Mouse (Mus musculus) adrenal gland, adult (tissue): Measurements from ENCODE around the gene Pnkd.

Source experiments
- DNase-seq, 2 experiments: peaks; one replicate each; pipeline ENCODE4 v3.0.0; 2022 to 2023; ENCODE audit warnings: low spot score in 1 of 2; ENCODE audit not compliant: inconsistent age in 2 of 2

Gene Pnkd

DNA sequence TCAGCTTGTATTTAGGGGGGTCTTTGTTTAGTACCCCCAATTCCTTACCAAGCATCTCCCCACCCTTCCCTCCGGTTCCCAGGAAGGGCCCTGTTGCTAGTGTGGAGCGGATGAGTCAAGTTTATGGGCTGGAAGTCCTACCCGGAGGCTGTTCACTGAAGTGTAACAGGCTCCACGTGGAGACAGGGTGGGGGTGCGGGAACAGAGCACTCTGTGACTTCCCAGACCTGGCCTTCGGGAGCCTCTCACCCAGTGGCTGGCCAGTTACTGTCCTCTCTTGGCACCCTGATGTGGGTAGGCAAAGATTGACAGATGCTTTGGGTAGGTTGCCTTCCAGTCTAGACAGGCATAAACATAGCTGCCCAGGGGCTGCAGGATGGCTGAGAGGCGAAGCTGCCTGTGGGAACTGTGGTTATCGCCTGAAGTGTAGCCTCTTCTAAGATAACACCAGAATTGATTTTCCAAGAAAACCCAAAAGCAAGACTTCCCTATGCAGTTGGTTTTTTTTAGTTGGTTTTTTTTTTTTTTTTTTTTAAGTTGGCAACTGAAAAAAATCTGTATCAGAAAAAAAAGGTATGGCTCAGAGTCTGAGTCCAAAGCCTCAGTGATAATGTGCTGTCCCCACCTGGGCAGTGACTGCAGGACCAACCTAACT, 6.7 kb upstream of the Pnkd start:
- DNase-seq = no peak

- no peak for DNase-seq
Measured at GRCm38 (mm10) chr1:74278538-74278937, 6.2 kb upstream of the Pnkd start, which contains the start of gene Gpbar1. Gene Gpbar1 (plus strand): TSS chr1:74278550.

DNA sequence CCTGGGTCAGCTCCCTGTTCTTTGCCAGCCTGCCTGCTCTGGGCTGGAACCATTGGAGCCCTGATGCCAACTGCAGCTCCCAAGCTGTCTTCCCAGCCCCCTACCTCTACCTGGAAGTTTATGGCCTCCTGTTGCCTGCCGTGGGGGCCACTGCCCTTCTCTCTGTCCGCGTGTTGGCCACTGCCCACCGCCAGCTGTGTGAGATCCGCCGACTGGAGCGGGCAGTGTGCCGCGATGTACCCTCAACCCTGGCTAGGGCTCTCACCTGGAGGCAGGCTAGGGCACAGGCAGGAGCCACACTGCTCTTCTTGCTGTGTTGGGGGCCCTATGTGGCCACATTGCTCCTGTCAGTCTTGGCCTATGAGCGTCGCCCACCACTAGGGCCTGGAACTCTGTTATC, 5.7 kb upstream of the Pnkd start:
- DNase-seq = no peak

- DNase-seq = no peak
Measured at GRCm38 (mm10) chr1:74280591-74281325, 4.0 kb upstream of the Pnkd start.

DNA sequence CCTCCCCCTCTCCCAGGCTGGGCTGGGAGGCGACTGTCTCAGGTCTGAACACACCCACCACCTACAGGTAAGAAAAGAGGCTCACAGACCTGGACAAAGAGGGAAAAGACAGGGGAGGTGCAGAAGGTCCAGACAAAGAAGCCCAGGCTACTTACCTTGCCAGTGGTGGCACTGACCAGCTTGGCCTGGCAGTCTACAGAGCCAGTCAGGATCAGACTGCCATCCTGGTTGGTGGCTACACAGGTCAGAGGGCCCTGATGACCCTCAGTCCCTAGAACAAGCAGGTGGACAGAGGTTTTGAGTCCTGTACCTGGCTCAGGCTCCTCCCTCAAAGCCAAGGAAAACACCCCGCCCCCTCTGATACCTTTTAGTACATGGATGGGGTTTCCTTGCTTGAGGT, 3.4 kb upstream of the Pnkd start:
- no peak for DNase-seq

DNA sequence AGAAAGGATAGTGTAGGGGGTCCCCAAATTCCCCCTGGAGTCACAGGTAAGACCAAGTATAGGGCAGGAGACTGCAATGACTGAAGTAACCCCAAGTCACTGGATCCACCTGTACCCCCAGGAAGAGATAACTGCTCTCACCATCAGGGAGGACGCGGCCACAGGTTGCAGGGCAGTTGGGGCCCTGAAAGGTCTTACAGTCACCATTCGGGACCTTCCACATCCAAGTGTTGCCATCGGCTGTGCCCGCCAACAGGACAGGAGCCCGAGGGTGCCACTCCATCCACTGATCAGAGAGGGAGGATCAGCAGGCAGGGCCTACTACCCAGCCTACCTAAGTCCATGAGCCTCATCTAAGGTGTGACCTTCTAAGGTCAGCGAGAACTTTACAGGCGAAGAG, 2.8 kb upstream of the Pnkd start:
- no peak for DNase-seq

DNA sequence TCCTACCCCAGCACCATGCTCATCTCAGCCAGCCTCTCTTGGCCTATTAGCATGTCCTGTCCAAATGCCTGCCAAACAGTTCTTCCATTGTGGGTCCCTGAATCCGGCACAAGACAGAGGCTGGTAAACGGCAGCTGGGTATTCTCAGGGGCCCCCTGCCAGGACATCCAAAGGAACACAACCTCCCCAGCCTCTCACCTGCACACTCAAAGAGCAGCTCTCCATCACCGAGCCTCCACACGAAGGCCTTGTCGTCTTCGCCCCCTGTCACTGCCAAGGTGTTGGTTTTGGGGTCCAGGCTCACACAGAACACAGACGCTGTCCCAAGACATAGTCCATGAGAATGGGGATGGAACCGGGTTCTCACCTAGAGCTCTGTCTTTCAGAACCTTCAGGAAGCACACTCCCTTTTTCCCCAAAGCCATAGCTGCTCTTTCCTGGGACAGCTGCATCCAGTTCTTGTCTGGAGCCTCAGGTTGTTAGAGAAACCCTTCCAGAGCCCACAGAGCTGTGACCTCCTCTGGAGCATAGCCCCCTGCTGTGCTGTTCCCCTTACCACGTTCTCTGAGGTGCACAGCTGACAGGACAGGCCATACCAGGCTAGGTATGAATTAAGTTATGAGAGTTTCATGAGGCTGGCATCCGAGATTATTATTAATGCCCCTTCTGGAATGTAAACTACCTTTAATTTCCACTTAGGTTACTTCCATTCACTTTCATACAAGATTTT, 1.7 kb upstream of the Pnkd start:
- peak; percentile 27 to 38 for DNase-seq

DNA sequence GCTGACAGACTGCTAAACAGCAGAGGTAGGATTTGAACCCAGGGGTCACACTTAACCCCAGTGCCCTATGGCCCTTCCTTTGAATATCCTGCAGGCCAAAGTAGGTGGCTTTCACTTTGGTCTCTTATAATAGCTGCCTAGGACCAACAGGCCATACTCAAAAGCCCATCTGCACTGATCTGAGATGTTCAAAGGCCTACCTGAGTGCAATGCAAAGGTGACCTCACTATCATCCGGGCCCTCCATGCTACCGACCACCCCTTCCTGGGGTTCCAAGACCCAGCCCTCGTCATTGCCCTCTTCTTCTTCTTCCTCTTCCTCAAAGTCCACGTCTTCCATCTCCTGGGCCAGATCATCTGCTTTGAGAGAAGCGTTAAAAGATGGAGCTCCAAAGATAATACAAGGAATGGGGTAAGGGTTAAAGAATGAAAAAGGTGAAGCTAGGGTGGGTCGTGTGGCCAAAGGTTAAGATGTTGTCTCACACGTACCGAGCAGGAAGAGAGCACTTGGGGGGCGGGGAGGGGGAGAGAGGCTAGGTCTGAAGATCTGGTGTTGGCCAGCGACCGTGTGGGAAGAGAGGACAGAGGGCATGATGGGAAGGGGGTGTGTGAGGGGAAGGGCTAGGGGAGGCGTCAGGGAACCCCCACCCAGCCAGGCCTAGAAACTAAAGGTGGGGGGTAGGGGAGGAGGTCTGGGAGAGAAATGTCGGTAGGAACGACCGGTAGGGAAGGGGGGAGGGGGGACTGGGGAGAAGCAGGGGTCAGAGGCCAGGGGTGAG, 855 bp upstream of the Pnkd start:
- DNase-seq = peak; percentile 79 to 87

DNA sequence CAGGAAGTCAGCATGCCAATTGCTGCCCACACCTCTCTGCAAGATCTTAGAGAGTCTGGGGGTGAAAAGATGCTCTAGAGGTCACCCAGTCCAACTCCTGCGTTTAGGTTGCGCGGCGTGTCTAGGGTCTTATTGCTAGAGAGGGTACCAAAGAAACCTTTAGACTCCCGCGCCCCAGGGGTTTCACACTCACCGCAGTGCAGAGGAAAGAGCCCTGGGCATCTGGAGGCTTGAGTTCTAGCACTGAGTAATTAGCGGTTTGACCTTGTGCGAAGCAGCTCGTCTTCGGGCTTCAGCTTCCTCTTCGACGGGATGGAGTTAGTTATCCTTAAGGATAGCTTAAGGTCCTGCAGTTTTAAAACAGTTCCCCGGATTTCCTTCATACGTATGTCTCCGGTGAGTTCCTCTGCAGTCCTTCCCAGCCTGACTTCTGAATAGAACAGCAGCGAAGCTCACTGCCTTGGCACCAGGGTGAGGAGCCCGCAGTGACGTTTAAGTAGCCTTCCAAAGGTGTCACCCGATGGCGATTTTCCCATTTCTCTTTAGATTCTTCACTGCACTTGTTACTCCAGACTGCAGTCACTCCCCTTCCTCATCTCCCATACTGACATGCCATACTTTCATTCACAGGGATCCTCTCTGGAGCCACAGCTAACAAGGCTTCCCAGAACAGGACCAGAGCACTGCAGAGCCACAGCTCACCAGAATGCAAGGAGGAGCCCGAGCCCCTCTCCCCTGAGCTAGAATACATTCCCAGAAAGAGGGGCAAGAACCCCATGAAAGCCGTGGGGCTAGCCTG, 681 bp downstream of the Pnkd start:
- DNase-seq = peak in 1 of 2 experiments; percentile 27

DNA sequence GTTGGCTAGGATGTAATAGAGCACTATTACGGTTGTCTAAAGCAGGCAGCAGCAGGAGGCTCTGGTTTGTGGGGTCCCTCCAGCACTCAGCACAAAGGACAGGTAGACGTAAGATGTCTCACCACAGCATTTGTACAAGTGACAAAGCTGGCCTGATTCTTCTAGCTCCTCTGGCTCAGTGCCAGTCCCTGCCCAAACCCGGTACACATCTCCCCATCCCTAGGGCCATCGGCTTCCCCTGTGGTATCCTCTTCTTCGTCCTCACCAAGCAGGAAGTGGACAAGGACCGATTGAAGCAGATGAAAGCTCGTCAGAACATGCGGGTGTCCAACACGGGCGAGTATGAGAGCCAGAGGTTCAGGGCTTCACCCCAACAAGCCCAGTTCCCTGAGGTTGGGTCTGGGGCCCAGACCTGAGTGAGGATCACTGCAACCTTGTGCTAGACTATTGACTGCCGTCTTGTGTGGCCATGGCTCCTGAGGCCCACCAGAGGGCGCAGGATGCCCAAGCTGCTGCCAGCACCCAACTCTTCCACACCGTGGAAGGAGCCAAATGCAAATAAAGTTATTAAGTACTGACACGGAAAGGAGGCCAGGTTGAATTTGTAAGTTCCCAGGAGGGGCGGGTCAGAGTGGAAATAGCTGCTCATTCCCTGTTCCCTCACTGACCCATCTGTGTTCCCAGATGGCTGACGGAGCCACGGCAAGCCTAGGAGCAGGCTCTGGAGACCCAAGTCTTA, 2.3 kb downstream of the Pnkd start:
- DNase-seq = peak; percentile 50 to 79

GRCm38 (mm10) chr1:74288327-74288726, 3.6 kb downstream of the Pnkd start:
- DNase-seq = no peak

GRCm38 (mm10) chr1:74289248-74289647, 4.5 kb downstream of the Pnkd start:
- DNase-seq = no peak

DNA sequence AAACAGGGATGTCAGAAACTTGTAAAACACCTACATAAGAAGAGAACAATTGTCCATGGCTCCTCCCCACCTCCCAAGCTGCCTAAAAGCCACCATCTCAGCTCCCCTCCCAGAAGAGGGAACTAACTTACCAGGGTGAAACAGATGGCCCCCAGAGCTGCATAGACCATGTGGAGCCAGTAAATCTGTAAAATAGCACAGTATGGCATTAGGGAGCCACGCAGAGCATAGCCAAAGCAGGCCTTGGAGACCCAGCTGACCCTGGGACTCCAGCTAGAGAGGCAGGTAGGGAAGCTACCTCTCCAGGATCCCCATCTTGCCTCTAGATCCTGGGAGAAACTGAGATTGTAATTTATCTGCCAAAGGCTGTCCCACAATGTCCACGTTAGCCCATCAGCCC, 5.0 kb downstream of the Pnkd start:
- no peak for DNase-seq

DNA sequence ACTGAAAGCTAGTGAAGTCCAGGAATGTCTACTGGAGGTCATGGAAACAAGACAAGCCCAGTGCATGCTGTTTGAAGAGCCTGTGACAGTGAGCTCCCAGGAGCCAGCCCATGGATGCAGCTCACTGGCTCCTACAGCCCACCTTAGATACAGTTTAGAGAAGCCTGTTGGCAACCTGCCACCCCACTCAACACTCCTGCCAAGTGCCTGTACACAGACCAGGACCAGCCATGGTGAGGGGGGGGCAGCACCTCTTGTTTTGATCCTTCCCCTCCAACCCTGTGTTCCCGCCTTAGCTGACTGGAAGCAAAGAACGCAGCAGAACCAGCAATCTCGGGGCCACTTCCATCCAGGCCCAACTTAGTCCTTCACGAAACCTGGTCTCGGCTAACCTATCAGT, 5.4 kb downstream of the Pnkd start:
- DNase-seq = peak in 1 of 2 experiments; percentile 48

DNA sequence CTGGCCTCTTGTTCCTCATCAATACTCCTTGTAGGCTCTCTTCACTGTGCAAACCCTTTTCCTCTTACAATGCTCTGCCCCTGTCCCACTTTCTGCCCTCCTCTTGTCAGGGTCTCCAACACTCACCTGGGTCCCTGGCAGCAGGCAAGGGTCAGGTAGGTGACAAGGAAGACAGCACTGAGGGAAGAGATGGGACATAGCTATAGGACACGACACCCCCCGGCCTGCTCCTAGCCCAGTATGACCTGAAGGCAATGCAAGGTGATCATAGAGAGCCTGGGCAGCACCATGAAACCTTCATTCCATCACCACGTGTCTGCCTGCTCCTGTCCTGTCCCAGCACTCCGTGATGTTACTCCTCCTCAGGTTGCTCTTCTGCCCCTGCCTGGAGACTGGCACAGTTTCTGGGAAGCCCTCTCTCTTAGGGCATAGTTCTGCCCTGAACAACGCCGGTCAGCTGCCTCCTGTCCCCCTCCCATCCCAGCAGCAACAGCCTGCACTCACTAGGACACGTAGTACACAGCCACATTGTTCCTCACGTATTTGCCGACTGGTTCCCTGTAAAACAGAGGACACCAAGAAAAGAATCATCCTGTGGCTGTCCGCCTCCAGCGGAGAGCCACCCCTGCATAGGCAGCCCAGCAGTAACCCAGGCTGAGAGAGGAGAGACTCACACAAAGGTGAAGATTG, 7.7 kb downstream of the Pnkd start:
- peak in 1 of 2 experiments; percentile 28 for DNase-seq

- DNase-seq = peak in 1 of 2 experiments; percentile 50
Measured at GRCm38 (mm10) chr1:74293306-74293960, 8.7 kb downstream of the Pnkd start.

GRCm38 (mm10) chr1:74294090-74294643, 9.4 kb downstream of the Pnkd start:
- peak; percentile 61 to 77 for DNase-seq

DNA sequence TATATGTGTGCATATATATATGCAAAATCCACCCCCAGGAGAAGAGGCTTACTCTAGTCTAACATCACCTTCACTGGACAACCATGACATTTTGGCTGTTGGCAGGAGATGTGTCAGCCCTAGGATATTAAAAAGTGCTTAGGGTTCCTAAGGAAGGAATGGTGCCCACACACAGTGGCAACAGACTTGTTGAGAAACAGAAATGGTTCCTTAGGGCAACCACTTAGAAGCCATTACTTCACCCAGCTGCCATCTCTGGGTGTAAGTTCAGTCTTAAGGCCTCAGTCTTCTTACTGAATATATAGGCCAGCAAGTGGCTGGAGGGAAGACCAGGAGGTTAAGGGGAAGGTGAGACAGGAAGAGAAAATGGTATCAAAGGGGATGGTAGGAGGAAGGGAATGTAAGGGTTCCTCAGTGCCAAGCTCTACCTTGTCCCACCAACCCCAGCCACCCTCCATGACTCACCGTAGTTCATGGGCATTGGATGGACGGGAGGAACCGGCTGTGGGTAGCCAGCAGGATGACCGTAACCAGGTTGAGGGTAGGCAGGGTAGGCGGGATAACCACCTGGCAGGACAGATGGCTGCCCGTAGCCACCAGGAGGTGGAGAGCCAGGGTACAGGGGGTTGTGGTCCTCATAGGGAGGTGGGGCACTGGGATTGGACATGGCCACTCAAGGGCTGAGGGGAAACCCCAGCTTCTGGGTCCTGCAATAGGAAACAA, 10.2 kb downstream of the Pnkd start:
- peak in 1 of 2 experiments; percentile 76 for DNase-seq
